Mouse (Mus musculus) adrenal gland (tissue): Measurements from ENCODE around the gene Cbll1.

Source experiments
- intact Hi-C: fragments of 180-260 bp; cut with DNase I; formaldehyde crosslinking; loops from one replicate; pipeline ENCODE4 v1.15.1; 2025
- long read RNA-seq, 2 experiments: library from polyadenylated mRNA; unstranded; transcript quantifications; one replicate each; pipeline ENCODE4 v2.0.0; 2020; ENCODE audit warnings: borderline replicate concordance in 1 of 2; ENCODE audit not compliant: insufficient replicate concordance in 1 of 2

Gene Cbll1
- long read RNA-seq, experiment 1, partial matches to known transcripts = 1 of 3 reads
- long read RNA-seq, experiment 1, other reads (novel, unspliced or antisense) = 1 of 3 reads
- long read RNA-seq, experiment 2, partial matches to known transcripts = 3 of 10 reads
- long read RNA-seq, experiment 2, other reads (novel, unspliced or antisense) = 7 of 10 reads

- intact Hi-C loops = loop anchor here (10.0 kb wide), 3 partner anchors 125 to 425 kb away; no protein-coding TSS in a partner anchor
Observed at GRCm38 (mm10) chr12:31499314-31500131, at the start of gene Cbll1. Gene Cbll1 (minus strand): TSS chr12:31499616.

DNA sequence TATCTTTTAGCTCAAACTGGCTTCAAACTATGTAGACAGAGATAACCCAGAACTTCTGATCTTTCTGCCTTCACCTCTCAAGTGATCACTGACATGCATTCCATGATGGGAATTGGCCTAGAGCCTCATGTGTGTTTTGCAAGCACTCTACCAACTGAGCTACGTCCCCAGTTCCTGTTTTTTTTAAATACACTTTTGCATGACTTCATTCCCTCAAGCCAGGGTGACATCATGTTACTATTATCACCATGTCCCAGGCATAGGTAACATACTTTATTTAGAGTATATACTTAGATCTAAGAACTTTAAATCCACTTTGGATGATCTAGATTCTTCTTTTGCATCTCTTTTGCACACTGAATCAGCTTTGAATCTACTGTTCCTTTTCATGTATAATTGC is 46.6 kb upstream of the Cbll1 start:
- intact Hi-C loops = no loop called here

GRCm38 (mm10) chr12:31545219-31545618 is 45.8 kb upstream of the Cbll1 start:
- intact Hi-C loops = no loop called here

DNA sequence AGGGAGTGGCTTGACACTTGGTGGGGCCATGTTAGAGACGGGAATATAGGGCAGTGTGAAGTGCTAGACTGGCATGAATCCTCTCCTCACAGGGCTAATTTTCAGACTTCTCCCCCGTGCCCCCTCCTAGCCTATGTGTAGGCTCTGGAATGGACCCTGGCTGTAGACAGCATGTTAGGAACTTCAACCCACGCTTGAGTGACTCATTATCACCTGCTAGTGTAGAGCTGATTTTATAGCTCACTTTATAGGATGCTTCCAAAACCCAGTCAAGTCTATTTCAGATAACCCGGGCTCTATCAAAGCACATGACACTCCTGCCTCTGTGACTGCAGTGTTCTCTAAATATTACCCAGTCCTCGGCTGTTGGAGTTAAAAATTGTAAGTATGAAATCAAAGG is 42.1 kb upstream of the Cbll1 start:
- intact Hi-C loops = no loop called here

DNA sequence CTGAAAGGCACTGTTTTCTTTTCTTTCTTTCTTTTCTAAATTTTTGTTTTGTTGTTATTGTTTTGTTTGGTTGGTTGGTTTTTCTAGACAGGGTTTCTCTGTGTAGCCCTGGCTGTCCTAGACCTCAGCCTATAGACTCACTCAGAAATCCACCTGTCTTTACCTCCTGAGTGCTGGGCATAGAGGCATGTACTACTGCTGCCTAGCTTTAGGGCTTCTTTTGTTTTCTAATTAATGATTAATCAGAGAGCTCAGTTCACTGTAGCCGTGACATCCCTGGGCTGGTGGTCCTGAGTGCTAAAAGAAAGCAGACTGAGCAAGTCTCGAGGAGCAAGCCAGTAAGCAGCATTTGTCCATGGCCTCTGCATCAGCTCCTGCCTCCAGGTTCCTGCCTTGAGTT is 40.4 kb upstream of the Cbll1 start:
- intact Hi-C loops = no loop called here

GRCm38 (mm10) chr12:31537515-31538230 is 38.3 kb upstream of the Cbll1 start:
- intact Hi-C loops = no loop called here

- intact Hi-C loops = no loop called here
Observed at GRCm38 (mm10) chr12:31534060-31534843, 34.8 kb upstream of the Cbll1 start.

DNA sequence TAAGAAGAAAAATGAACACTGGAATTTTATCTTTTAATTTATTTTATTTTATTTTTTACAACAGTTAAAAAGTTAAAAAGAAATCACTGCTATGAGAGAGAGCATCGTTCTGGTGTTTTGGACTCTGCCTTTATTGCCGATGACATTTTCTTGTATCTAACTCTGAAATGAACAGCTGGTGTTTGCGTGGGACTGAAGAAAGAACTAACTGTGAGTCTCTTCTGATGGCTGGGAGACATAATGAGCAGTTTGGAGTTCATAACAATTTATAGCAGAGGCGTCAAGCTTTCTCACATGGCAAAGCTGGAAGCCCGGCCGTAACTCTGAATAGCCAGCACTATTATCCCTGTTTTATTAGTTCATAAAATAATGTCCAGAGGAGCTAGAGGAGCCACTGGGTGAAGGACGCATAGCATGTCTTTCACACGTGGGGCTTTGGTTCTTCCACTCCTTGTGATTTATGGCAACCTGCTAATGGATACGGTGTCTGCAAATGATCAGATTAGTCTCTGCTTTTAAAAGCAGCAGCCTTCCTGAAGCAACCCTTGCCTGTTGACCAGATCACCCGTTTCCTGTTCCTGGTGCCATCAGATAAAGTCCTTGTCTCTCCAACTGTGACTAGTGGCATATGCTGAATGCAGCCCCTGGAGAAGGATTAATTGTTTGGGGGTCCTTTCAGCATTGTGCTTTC is 33.9 kb upstream of the Cbll1 start:
- intact Hi-C loops = no loop called here

DNA sequence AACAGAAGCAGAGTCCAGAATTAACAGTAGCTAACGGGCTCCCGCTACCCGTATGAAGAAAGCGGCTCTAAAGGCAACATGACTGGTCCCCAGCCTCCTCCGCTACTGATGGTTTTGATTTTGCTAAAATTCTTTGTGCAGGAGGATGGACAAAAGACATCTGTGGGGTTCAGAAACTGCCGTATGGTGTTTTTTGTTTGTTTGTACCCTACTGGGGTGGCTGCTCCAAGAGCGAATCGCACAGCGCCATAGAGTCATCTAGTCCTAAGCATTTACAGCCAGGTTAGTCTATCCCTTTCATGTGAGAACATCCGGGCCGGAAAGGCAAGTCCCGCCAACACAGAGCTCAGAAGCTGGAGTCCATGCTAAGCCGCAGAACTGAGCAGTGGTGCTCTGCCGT is 32.6 kb upstream of the Cbll1 start:
- intact Hi-C loops = no loop called here

GRCm38 (mm10) chr12:31527407-31527806 is 28.0 kb upstream of the Cbll1 start:
- intact Hi-C loops = no loop called here

- intact Hi-C loops = no loop called here
Observed at GRCm38 (mm10) chr12:31521371-31521770, 22.0 kb upstream of the Cbll1 start.

- intact Hi-C loops = no loop called here
Observed at GRCm38 (mm10) chr12:31520119-31520518, 20.7 kb upstream of the Cbll1 start.

DNA sequence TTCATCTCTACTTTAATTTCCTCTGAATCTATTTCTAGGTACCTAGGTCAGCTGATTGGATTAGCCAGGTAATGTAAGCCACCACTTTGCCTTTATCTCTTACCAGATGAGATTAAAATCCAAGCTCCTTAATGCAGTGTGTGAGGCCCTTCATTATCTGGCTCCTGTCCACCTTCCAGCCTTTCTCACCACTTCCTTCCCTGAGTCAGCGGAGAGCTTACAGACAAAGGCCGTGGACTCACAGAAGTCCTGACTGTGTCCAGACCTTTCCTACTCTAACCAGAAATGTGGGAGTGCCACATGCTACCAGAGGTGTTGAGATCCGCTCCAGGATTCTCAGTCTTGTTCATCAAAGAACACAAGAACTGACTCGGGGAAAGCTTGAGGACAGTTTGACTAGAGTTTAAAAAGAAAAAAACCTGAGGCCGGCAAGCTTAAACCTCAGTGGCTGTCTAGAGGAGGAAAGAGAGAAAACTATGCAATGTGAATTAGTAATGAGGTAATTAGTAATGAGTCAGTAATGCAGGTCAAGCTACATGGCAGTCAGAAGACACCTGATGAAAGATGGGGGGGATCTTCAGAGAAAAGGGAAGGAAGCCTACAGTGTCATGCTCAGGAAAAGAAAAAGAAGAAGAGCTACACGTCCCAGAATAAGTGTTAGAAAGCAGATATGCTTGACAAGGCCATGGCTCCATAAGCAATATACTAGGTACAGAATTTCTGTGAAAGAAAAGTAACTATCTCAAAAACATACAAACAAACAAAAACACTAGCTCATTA is 14.5 kb upstream of the Cbll1 start:
- intact Hi-C loops = no loop called here

GRCm38 (mm10) chr12:31512634-31513411 is 13.4 kb upstream of the Cbll1 start:
- intact Hi-C loops = no loop called here

DNA sequence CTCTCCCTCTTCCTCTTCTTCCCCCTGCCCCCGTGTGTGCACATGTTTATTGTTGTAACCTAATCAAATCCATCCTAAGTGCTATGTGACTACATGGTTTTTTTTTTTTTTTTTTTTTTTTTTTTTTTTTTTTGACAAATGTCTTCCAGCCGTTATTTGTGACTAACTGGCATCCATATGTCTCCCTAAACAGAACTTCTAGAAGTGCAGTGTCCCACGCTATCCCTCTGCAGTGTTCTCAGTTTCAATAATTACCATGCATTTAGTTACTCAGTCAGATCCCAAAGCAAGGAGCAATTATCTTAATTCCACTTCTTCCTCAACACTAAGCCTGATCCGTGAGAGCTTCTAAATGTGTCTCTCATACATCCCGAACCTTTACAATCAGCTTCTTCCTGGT is 11.8 kb upstream of the Cbll1 start:
- intact Hi-C loops = no loop called here

GRCm38 (mm10) chr12:31508496-31508895 is 9.1 kb upstream of the Cbll1 start:
- intact Hi-C loops = loop anchor here (5.0 to 10.0 kb wide), 3 partner anchors 134 to 416 kb away; no protein-coding TSS in a partner anchor

DNA sequence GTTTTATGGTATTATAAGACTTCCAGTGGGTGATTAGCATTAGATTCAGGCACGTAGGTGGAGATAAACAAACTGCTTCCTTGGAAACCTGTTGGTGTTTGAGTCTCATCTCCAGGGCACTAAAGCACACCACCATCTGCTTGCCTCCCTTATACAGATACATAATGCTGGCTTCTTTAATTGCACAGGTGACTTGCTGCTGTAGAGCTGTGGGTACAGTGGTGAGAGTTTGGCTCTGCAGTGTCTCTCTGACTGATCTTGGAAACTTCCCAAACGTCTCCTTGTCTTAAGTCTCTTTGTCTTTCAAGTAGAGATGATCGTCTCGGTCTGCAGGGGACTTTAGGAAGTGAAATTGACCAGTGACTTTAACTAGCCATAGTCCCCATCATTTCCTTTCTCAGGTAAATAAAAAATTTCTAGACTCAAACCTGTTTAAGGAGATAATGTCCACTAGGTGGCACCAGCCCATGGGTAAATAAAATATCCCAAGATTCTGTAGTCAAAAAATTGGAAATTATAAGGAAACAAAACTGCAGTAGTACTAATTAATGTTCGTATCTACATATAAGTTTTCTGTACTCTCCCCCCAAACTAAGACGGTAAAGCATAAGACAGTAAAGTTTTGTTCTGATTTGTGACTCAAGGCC is 8.4 kb upstream of the Cbll1 start:
- intact Hi-C loops = loop anchor here (5.0 to 10.0 kb wide), 3 partner anchors 133 to 417 kb away; no protein-coding TSS in a partner anchor

DNA sequence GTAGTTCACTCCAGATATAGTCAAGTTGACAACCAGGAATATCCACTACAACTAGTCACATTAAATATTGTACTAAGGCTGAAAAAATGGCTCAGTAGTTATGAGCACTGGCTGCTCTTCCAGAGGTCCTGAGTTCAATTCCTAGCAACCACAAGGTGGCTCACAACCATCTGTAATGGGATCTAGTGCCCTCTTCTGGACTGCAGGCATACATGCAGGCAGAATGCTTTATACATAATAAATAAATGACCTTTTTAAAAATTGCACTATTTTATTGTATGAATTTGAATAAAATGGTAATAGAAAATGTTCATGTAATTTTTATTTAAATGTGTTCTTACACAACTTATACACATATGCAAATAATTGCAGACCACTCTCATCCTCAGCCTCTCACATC is 3.8 kb upstream of the Cbll1 start:
- intact Hi-C loops = loop anchor here (10.0 kb wide), 2 partner anchors 128 to 422 kb away; no protein-coding TSS in a partner anchor
